Mouse (Mus musculus): Measurements from ENCODE around the gene 1700016C15Rik.

GRCm38 (mm10) chr1:177723786-177724185, 5.8 kb upstream of the 1700016C15Rik start:
- TF ChIP-seq CTCF (IDR thresholded peaks at IDR 0.05; ENCODE audit: extremely low read depth, insufficient read depth, insufficient read length, insufficient replicate concordance): no peak
- TF ChIP-seq POLR2A (IDR thresholded peaks at IDR 0.05; ENCODE audit: low read depth, low read length): no peak

All from spleen, adult 2 months (tissue).